Mouse (Mus musculus) ovary, adult 2 months (tissue): Measurements from ENCODE around the gene Taco1. TPM values are rescaled to one million over a fixed set of nuclear protein-coding genes. Genes with fewer than 3 reads are reported as not detected.

Experiments
- polyA plus RNA-seq: library from polyadenylated mRNA; depleted of rRNA; stranded (reverse); fragments of >200 nt; gene quantifications from 2 replicates; pipeline ENCODE4 v1.2.3, GENCODE M21; 2012; rRNA removed

Gene Taco1
- 13.4 and 14.6 TPM in 2 replicates for polyA plus RNA-seq

DNA sequence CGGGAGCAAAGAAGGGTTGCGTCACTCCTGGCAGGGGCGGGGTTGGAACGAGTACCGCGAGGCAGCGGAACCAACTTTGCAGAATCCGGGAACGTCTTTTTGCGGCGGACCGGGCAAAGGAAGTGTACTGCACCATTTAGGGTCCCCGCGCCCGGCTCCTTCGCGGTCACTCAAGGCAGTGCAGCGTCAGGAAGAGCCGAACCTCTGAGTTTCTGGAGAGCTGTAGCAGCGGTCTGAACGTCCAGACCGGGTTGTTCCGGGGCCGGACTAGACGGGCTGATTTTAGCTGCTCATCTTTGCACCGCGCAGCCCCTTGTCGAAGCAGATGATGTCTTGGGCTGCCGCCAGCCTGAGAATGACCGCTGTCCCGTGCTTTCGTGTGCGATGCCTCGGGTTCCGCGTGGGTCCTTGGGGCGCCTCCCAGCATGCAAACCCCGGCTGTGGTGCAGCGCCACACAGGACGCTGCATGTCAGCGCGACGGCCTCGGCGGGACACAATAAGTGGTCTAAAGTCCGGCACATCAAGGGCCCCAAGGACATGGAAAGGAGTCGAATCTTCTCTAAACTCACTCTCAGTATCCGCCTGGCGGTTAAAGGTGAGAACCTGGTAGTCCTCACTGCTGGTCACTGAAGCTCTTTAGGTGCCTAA, at the start of gene Taco1:
TSS of gene Taco1 (plus strand) at position 139 of the 649 bp plus-strand sequence.

DNA sequence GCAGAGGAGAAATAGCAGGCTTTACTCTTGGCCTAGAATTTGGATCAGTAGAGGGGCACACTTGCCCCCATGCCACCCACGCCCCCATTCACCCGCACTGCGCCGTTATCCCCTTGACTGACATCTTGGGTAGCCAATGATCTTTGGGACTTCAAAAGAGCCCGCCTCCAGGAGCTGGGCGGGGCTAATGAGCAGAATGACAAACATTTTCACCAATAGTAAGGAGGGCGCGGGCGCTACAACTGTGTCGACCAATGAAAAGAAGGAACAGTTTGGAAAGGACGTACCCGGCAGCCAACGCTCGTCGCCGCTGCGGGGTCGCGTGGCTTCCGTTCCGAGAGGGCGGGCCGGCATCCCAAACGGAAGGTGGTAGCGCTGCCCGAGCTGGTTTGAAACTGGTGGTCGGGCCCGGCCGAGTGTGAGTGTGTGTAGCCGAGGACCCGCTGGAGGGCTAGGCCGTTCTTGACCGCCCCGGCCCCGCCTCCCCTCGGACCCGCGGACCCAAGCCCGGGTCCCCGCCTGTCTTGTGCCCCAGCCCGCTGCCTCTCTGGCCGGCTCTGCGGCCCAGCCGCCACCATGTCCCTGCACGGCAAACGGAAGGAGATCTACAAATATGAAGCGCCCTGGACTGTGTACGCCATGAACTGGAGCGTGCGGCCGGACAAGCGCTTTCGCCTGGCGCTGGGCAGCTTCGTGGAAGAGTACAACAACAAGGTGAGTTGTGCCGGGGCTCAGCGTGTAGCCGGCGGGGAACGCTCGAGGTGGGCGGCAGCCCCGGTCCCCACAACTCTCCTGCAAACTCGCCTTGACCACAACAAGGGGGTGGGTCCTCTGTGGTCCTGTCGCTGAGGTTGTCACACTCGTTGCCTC, 29.1 kb upstream of the Taco1 start, which contains the start of gene Dcaf7:
TSS of gene Dcaf7 (plus strand) at position 325 of the 870 bp plus-strand sequence.

DNA sequence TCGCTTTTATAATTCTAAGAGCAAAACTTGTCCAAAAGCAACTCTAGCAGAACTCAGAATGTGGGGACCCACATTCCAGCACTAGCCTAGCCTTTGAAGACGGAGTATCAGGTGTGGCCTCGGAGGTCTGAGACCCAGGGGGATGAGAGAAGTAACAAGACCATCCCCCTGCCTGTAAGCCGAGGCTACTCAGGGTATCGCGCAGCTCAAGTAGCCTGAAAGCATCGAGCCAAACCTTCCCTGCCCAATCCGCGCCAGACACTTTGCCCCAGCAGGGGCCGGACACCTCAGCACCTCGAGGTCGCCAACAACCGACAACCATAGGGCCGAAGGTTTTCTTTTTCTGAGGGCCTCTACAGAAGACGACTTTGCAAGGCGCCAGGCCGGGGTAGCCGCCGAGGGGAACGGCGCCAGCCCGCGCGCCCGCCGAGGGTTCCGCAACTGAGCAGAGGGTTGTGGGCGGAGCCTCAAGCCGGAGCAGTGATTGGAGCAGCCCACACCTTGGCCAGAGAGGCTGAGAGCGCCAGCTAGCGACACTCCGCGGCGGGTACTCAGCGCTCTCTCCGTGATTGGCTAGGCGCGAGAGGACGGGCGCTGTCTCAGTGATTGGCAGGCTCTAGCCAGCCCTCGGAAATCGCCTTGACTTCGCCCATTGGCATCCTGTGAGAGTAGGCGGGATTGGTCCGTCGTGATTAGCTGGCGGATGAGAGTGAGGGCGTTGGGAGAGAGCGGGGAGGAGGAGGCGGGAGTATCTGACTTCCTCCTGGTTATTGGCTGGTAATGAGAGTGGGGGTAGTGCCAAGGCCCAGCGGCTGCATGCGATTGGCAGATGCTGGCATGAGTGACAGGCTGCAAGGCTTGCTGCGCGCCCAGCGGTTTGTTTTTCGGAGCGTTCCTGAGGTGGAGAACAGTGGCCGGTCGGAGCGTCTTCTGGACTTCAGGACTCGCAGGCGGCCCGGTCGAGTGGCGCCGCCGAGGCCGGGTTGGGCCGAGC, 18.1 kb downstream of the Taco1 start, which contains the start of gene Map3k3:
TSS of gene Map3k3 (plus strand) at position 906 of the 994 bp plus-strand sequence.

Other genes with a start within 250 kb of the Taco1 start
- 43.9 and 48.1 TPM in 2 replicates for gene Cyb561, start 112.7 kb upstream of the Taco1 start, polyA plus RNA-seq
- 33.7 and 33.9 TPM in 2 replicates for gene Ace, start 98.1 kb upstream of the Taco1 start, polyA plus RNA-seq
- gene Ace3, start 71.4 kb upstream of the Taco1 start, polyA plus RNA-seq: not detected in 2 replicates
- 0.41 and 0.78 TPM in 2 replicates for gene Kcnh6, start 57.9 kb upstream of the Taco1 start, polyA plus RNA-seq
- gene Dcaf7, start 29.2 kb upstream of the Taco1 start, polyA plus RNA-seq: 50.3 and 50.4 TPM in 2 replicates
- 51.7 and 55.4 TPM in 2 replicates for gene Map3k3, start 18.6 kb downstream of the Taco1 start, polyA plus RNA-seq
- gene Gm10840, start 94.8 kb downstream of the Taco1 start, polyA plus RNA-seq: not detected in 2 replicates
- 26.1 and 32.1 TPM in 2 replicates for gene Limd2, start 94.8 kb downstream of the Taco1 start, polyA plus RNA-seq
- 24.5 and 35.7 TPM in 2 replicates for gene Strada, start 136.1 kb downstream of the Taco1 start, polyA plus RNA-seq
- 9.6 and 9.7 TPM in 2 replicates for gene Ccdc47, start 150.3 kb downstream of the Taco1 start, polyA plus RNA-seq
- 10.6 and 14.3 TPM in 2 replicates for gene Ddx42, start 150.9 kb downstream of the Taco1 start, polyA plus RNA-seq
- 21.0 and 22.2 TPM in 2 replicates for gene Ftsj3, start 190.0 kb downstream of the Taco1 start, polyA plus RNA-seq
- 26.6 and 33.6 TPM in 2 replicates for gene Psmc5, start 190.1 kb downstream of the Taco1 start, polyA plus RNA-seq
- gene Smarcd2, start 206.9 kb downstream of the Taco1 start, polyA plus RNA-seq: 116 and 149 TPM in 2 replicates
- 0.24 and 0.45 TPM in 2 replicates for gene Tcam1, start 210.6 kb downstream of the Taco1 start, polyA plus RNA-seq
- gene Gh, start 235.8 kb downstream of the Taco1 start, polyA plus RNA-seq: not detected in 2 replicates
- 1.6 and 1.9 TPM in 2 replicates for gene Cd79b, start 248.7 kb downstream of the Taco1 start, polyA plus RNA-seq